Mouse (Mus musculus) megakaryocyte, embryonic 14.5 days (primary cell): ENCODE measurements around the gene Mthfsd.

Experiments
- FLI1 ChIP-seq: IDR thresholded peaks from 2 replicates; pipeline ENCODE4 v1.6.1; 2012; ENCODE audit warnings: low read length, inconsistent platforms, mixed read lengths
- GATA1 ChIP-seq: IDR thresholded peaks from 3 replicates; pipeline ENCODE4 v1.6.1; 2012; ENCODE audit warnings: mixed read lengths, low read length, inconsistent platforms, borderline replicate concordance

- TF ChIP-seq GATA1 (no peak), FLI1 (no peak)
Observed at GRCm38 (mm10) chr8:121063649-121064048, 44.5 kb downstream of the Mthfsd start.
